Mouse (Mus musculus): ENCODE results near the gene Bpifb1. TPM values are rescaled to one million over a fixed set of nuclear protein-coding genes. Genes with fewer than 3 reads are reported as not detected.
"Not testable (repeated sequence)": the region's sequence is repeated elsewhere in the genome, so short reads cannot be mapped to it uniquely, and the experiment has no call there.

The Bpifb1 gene
- total RNA-seq, 2 experiments from 2014 or later: 0.21 TPM; not detected in 1

GRCm38 (mm10) chr2:154209112-154209511 is 18.5 kb downstream of the Bpifb1 start:
- DNase-seq (ENCODE audit: low spot score in 2 of 2): peak in 1 of 2 experiments; percentile 21

- no peak for DNase-seq (ENCODE audit: low spot score in 2 of 2)
Measured at GRCm38 (mm10) chr2:154211121-154211520, 20.5 kb downstream of the Bpifb1 start.

- DNase-seq (ENCODE audit: low spot score in 2 of 2): peak; percentile 65 to 77
Measured at GRCm38 (mm10) chr2:154211881-154212280, 21.3 kb downstream of the Bpifb1 start.

- DNase-seq (ENCODE audit: low spot score in 2 of 2): peak; percentile 73 to 77
Measured at GRCm38 (mm10) chr2:154215191-154215590, 24.6 kb downstream of the Bpifb1 start.

- DNase-seq (ENCODE audit: low spot score in 2 of 2): no peak
Measured at GRCm38 (mm10) chr2:154219950-154220349, 29.3 kb downstream of the Bpifb1 start.

GRCm38 (mm10) chr2:154223265-154223916 is 32.8 kb downstream of the Bpifb1 start, which contains the start of gene Bpifb5:
Gene Bpifb5, plus strand, starts transcription at chr2:154223742.
- DNase-seq (ENCODE audit: low spot score in 2 of 2): no peak

- DNase-seq (ENCODE audit: low spot score in 2 of 2): no peak
Measured at GRCm38 (mm10) chr2:154223917-154224273, 33.3 kb downstream of the Bpifb1 start.

GRCm38 (mm10) chr2:154226991-154227390 is 36.4 kb downstream of the Bpifb1 start:
- DNase-seq (ENCODE audit: low spot score in 2 of 2): no peak

GRCm38 (mm10) chr2:154227830-154228229 is 37.2 kb downstream of the Bpifb1 start:
- DNase-seq (ENCODE audit: low spot score in 2 of 2): no peak

GRCm38 (mm10) chr2:154233426-154233825 is 42.8 kb downstream of the Bpifb1 start:
- DNase-seq (ENCODE audit: low spot score in 2 of 2): no peak

GRCm38 (mm10) chr2:154240771-154241170 is 50.2 kb downstream of the Bpifb1 start:
- DNase-seq (ENCODE audit: low spot score in 2 of 2): no peak

- DNase-seq (ENCODE audit: low spot score in 2 of 2): not testable (repeated sequence)
Measured at GRCm38 (mm10) chr2:154242726-154243125, 52.1 kb downstream of the Bpifb1 start.

- DNase-seq (ENCODE audit: low spot score in 2 of 2): peak; percentile 63 to 82
Measured at GRCm38 (mm10) chr2:154243356-154244036, 52.9 kb downstream of the Bpifb1 start.

GRCm38 (mm10) chr2:154245322-154245721 is 54.7 kb downstream of the Bpifb1 start:
- no peak for DNase-seq (ENCODE audit: low spot score in 2 of 2)

GRCm38 (mm10) chr2:154255254-154255653 is 64.6 kb downstream of the Bpifb1 start:
- DNase-seq (ENCODE audit: low spot score in 2 of 2): not testable (repeated sequence)

GRCm38 (mm10) chr2:154255770-154256169 is 65.2 kb downstream of the Bpifb1 start:
- DNase-seq (ENCODE audit: low spot score in 2 of 2): no peak

GRCm38 (mm10) chr2:154257554-154257953 is 66.9 kb downstream of the Bpifb1 start, which contains the start of gene Bpifb9a:
Gene Bpifb9a, plus strand, starts transcription at chr2:154257854.
- DNase-seq (ENCODE audit: low spot score in 2 of 2): not testable (repeated sequence)

- DNase-seq (ENCODE audit: low spot score in 2 of 2): not testable (repeated sequence)
Measured at GRCm38 (mm10) chr2:154264397-154264796, 73.8 kb downstream of the Bpifb1 start.

Measured in left cerebral cortex, adult 18-20 months (tissue).